Mouse (Mus musculus): Measurements from ENCODE around the gene Ap1g2. TPM values are rescaled to one million over a fixed set of nuclear protein-coding genes. Genes with fewer than 3 reads are reported as not detected.

Ap1g2 gene
- polyA plus RNA-seq, 1 experiment from 2014 or later: 46.2 TPM

- WGBS: 40% methylated on average over 5 of the region's 5 CpGs
- H3K27ac ChIP-seq (ENCODE audit: low read length): no peak overlapping the region
- H3K9me3 ChIP-seq (replicated peaks; ENCODE audit: control insufficient read depth, low read length): no peaks in the 10 kb centered on the region
- H3K4me2 ChIP-seq (ENCODE audit: low read depth, low read length): no peak overlapping the region
- no peaks in the 10 kb centered on the region for H3K36me3 ChIP-seq (ENCODE audit: control insufficient read depth, insufficient read depth, low read length)
- peaks cover 17% of the 10 kb centered on the region for H3K4me1 ChIP-seq (ENCODE audit: control insufficient read depth, insufficient read depth, low read length)
- no peaks in the 10 kb centered on the region for H3K27me3 ChIP-seq (ENCODE audit: control insufficient read depth, insufficient read depth, low read length)
- H3K4me3 ChIP-seq (replicated peaks; ENCODE audit: low read length): no peak overlapping the region
- no peak overlapping the region for H3K9ac ChIP-seq (ENCODE audit: low read length)
- no peak for ATAC-seq (ENCODE audit: insufficient read depth, low FRiP score)
These were observed 25.3 kb downstream of the Ap1g2 start for GRCm38 (mm10) chr14:55081105-55081504.

GRCm38 (mm10) chr14:55079214-55079970 lies 27.0 kb downstream of the Ap1g2 start:
- H3K9ac ChIP-seq (ENCODE audit: low read length): 0 out of 2 replicates have a peak overlapping the region, but pooled peaks have one; percentile 61
- no peaks in the 10 kb centered on the region for H3K27me3 ChIP-seq (ENCODE audit: control insufficient read depth, insufficient read depth, low read length)
- WGBS: 18% methylated on average over 8 of the region's 8 CpGs
- H3K27ac ChIP-seq (ENCODE audit: low read length): no peak overlapping the region
- 0 out of 2 replicates have a peak, but pooled peaks have one; percentile 23 for ATAC-seq (ENCODE audit: insufficient read depth, low FRiP score)
- H3K4me2 ChIP-seq (ENCODE audit: low read depth, low read length): peak overlapping the region; percentile 46
- H3K9me3 ChIP-seq (replicated peaks; ENCODE audit: control insufficient read depth, low read length): no peaks in the 10 kb centered on the region
- H3K4me3 ChIP-seq (replicated peaks; ENCODE audit: low read length): no peak overlapping the region; the same call in 1 of the 2 replicates
- H3K36me3 ChIP-seq (ENCODE audit: control insufficient read depth, insufficient read depth, low read length): no peaks in the 10 kb centered on the region
- H3K4me1 ChIP-seq (ENCODE audit: control insufficient read depth, insufficient read depth, low read length): peaks cover 17% of the 10 kb centered on the region

- no peaks in the 10 kb centered on the region for H3K9me3 ChIP-seq (replicated peaks; ENCODE audit: control insufficient read depth, low read length)
- no peaks in the 10 kb centered on the region for H3K36me3 ChIP-seq (ENCODE audit: control insufficient read depth, insufficient read depth, low read length)
- H3K4me1 ChIP-seq (ENCODE audit: control insufficient read depth, insufficient read depth, low read length): peaks cover 17% of the 10 kb centered on the region
- H3K9ac ChIP-seq (ENCODE audit: low read length): peak overlapping the region; percentile 61
- 14% methylated on average over 23 of the region's 23 CpGs for WGBS
- H3K27ac ChIP-seq (ENCODE audit: low read length): no peak overlapping the region
- ATAC-seq (ENCODE audit: insufficient read depth, low FRiP score): no peak
- H3K4me3 ChIP-seq (replicated peaks; ENCODE audit: low read length): peak overlapping the region; percentile 12
- H3K27me3 ChIP-seq (ENCODE audit: control insufficient read depth, insufficient read depth, low read length): no peaks in the 10 kb centered on the region
- H3K4me2 ChIP-seq (ENCODE audit: low read depth, low read length): peak overlapping the region; percentile 46
These were observed 27.9 kb downstream of the Ap1g2 start for GRCm38 (mm10) chr14:55078366-55078989.

GRCm38 (mm10) chr14:55077481-55078365 lies 28.7 kb downstream of the Ap1g2 start:
- Histone ChIP-seq H3K9ac (ENCODE audit: low read length) (no peak overlapping the region), H3K27me3 (ENCODE audit: control insufficient read depth, insufficient read depth, low read length) (no peaks in the 10 kb centered on the region), H3K4me1 (ENCODE audit: control insufficient read depth, insufficient read depth, low read length) (peaks cover 17% of the 10 kb centered on the region), H3K4me3 (replicated peaks; ENCODE audit: low read length) (no peak overlapping the region), H3K36me3 (ENCODE audit: control insufficient read depth, insufficient read depth, low read length) (no peaks in the 10 kb centered on the region), H3K9me3 (replicated peaks; ENCODE audit: control insufficient read depth, low read length) (no peaks in the 10 kb centered on the region), H3K4me2 (ENCODE audit: low read depth, low read length) (no peak overlapping the region), H3K27ac (ENCODE audit: low read length) (no peak overlapping the region)
- WGBS: 46% methylated on average over 15 of the region's 15 CpGs
- ATAC-seq (ENCODE audit: insufficient read depth, low FRiP score): no peak

GRCm38 (mm10) chr14:55076956-55077355 lies 29.4 kb downstream of the Ap1g2 start:
- H3K9me3 ChIP-seq (replicated peaks; ENCODE audit: control insufficient read depth, low read length): no peaks in the 10 kb centered on the region
- no peak overlapping the region for H3K27ac ChIP-seq (ENCODE audit: low read length)
- H3K4me1 ChIP-seq (ENCODE audit: control insufficient read depth, insufficient read depth, low read length): peaks cover 17% of the 10 kb centered on the region
- ATAC-seq (ENCODE audit: insufficient read depth, low FRiP score): no peak
- H3K9ac ChIP-seq (ENCODE audit: low read length): no peak overlapping the region
- H3K27me3 ChIP-seq (ENCODE audit: control insufficient read depth, insufficient read depth, low read length): no peaks in the 10 kb centered on the region
- no peak overlapping the region for H3K4me2 ChIP-seq (ENCODE audit: low read depth, low read length)
- 71% methylated on average over 3 of the region's 3 CpGs for WGBS
- no peaks in the 10 kb centered on the region for H3K36me3 ChIP-seq (ENCODE audit: control insufficient read depth, insufficient read depth, low read length)
- no peak overlapping the region for H3K4me3 ChIP-seq (replicated peaks; ENCODE audit: low read length)

- no peak overlapping the region for H3K4me3 ChIP-seq (replicated peaks; ENCODE audit: low read length)
- 36% methylated on average over 6 of the region's 6 CpGs for WGBS
- no peak overlapping the region for H3K4me2 ChIP-seq (ENCODE audit: low read depth, low read length)
- no peaks in the 10 kb centered on the region for H3K36me3 ChIP-seq (ENCODE audit: control insufficient read depth, insufficient read depth, low read length)
- no peaks in the 10 kb centered on the region for H3K9me3 ChIP-seq (replicated peaks; ENCODE audit: control insufficient read depth, low read length)
- H3K9ac ChIP-seq (ENCODE audit: low read length): no peak overlapping the region
- peaks cover 17% of the 10 kb centered on the region for H3K4me1 ChIP-seq (ENCODE audit: control insufficient read depth, insufficient read depth, low read length)
- H3K27ac ChIP-seq (ENCODE audit: low read length): no peak overlapping the region
- H3K27me3 ChIP-seq (ENCODE audit: control insufficient read depth, insufficient read depth, low read length): no peaks in the 10 kb centered on the region
- no peak for ATAC-seq (ENCODE audit: insufficient read depth, low FRiP score)
These were observed 30.2 kb downstream of the Ap1g2 start for GRCm38 (mm10) chr14:55076224-55076623.

- WGBS: 90% methylated on average over 12 of the region's 12 CpGs
- Histone ChIP-seq H3K4me1 (ENCODE audit: control insufficient read depth, insufficient read depth, low read length) (peaks cover 13% of the 10 kb centered on the region), H3K9me3 (replicated peaks; ENCODE audit: control insufficient read depth, low read length) (no peaks in the 10 kb centered on the region)
These were observed 32.0 kb downstream of the Ap1g2 start for GRCm38 (mm10) chr14:55074416-55074815.

GRCm38 (mm10) chr14:55071756-55072155 lies 34.6 kb downstream of the Ap1g2 start:
- H3K4me1 ChIP-seq (ENCODE audit: control insufficient read depth, insufficient read depth, low read length): no peaks in the 10 kb centered on the region
- no peak for ATAC-seq (ENCODE audit: insufficient read depth, low FRiP score)
- peak overlapping the region; percentile 23 for H3K4me2 ChIP-seq (ENCODE audit: low read depth, low read length)
- H3K36me3 ChIP-seq (ENCODE audit: control insufficient read depth, insufficient read depth, low read length): no peaks in the 10 kb centered on the region
- no peaks in the 10 kb centered on the region for H3K27me3 ChIP-seq (ENCODE audit: control insufficient read depth, insufficient read depth, low read length)
- no peak overlapping the region; the same call in 1 of the 2 replicates for H3K4me3 ChIP-seq (replicated peaks; ENCODE audit: low read length)
- H3K27ac ChIP-seq (ENCODE audit: low read length): no peak overlapping the region
- no peaks in the 10 kb centered on the region for H3K9me3 ChIP-seq (replicated peaks; ENCODE audit: control insufficient read depth, low read length)
- H3K9ac ChIP-seq (ENCODE audit: low read length): no peak overlapping the region
- 28% methylated on average over 19 of the region's 19 CpGs for WGBS

More at GRCm38 (mm10) chr14:55074416-55074815, 32.0 kb downstream of the Ap1g2 start:
- H3K9ac ChIP-seq (ENCODE audit: low read length): no peak overlapping the region
- no peak overlapping the region for H3K4me2 ChIP-seq (ENCODE audit: low read depth, low read length)
- H3K4me3 ChIP-seq (replicated peaks; ENCODE audit: low read length): no peak overlapping the region
- no peaks in the 10 kb centered on the region for H3K36me3 ChIP-seq (ENCODE audit: control insufficient read depth, insufficient read depth, low read length)
- H3K27me3 ChIP-seq (ENCODE audit: control insufficient read depth, insufficient read depth, low read length): no peaks in the 10 kb centered on the region
- no peak overlapping the region for H3K27ac ChIP-seq (ENCODE audit: low read length)
- ATAC-seq (ENCODE audit: insufficient read depth, low FRiP score): no peak

Measured in stomach, embryonic 16.5 days (tissue).